Mouse (Mus musculus): Measurements from ENCODE around the gene Ina.

The Ina gene

GRCm38 (mm10) chr19:47067096-47067882 lies 52.8 kb downstream of the Ina start, which contains the start of gene Taf5:
Gene Taf5, plus strand, starts transcription at chr19:47067746.
- peak; percentile 99 for DNase-seq

GRCm38 (mm10) chr19:47067924-47068611 lies 53.6 kb downstream of the Ina start:
- peak; percentile 92 for DNase-seq
